ENCODE assay signal across 17 mouse cellular contexts in the genomic region with DNA sequence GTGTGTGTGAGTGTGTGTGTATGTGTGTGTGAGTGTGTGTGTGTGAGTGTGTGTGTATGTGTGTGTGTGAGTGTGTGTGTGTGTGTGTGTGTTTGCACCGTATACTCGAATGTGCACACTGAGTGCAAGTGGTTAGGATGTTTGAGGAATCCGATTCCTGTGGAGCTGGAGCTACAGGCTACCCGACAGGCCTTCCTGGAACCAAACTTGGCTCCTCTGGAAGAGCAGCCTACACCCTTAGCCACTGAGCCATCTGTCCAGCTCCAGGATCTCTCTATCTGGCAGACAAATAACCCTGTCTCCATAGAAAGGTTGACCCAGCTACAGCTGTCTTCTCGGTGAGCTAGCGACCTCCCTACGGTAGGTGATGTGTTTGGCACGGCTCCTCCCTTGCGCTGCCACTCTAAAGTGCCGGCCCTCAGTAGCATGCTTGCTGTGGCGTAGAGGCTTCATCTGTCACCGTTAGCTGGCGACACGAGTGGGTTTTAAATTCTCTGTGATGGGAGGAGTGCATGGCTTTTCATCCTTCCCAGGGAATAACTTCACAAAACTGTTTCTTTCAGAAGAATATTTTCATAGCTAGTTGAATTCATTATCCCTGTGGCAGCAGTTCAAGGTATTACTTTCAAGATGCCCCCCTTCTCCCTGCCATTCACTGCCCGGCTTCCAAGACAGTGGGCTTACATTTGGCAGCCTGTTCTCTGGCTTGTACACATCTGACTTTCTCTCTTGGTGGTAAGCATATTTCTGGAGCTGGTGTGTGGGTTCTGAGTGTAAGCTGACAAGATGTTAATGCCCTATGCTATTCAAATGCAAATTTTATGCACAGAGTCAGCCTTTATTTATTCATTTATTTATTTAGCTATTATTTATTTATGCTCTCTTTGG.
DNase-seq lines count a peak whose midpoint lies in the region.
"Had no signal": no experiment of that assay in that cellular context is flagged by ENCODE, and none has a peak within 500 bp of the region (broad histone marks: within the 10 kb centered on the region; RNA-seq: fewer than 3 reads in every experiment).

No protein-coding gene starts in this region.

- intact Hi-C loops in left cerebral cortex, postnatal 4 days (cut with DNase I): no loop called here

- DNase-seq in cerebellum, postnatal 10 days: peak; percentile 62 to 78
- DNase-seq in cerebellum, postnatal 36 days: no peak
- peak; percentile 17 to 36 for DNase-seq in frontal cortex, postnatal 36 days (ENCODE audit: low spot score in 2 of 2)
- no peak for DNase-seq in frontal cortex, postnatal 25 days (ENCODE audit: low spot score in 2 of 2)
- DNase-seq in left cerebral cortex, postnatal 4 days: peak; percentile 61
- DNase-seq in left cerebral cortex, adult 11 months (ENCODE audit: low spot score): no peak
- DNase-seq in retina, embryonic 14.5 days (ENCODE audit: low spot score): no peak
- DNase-seq: adrenal gland, adult 8-10 months; cerebellum, adult 18-20 months; gastrocnemius, adult 2 months; heart, postnatal 4 days; kidney, postnatal 36 days; layer of hippocampus, adult 9-11 months; lung, adult 18-20 months; lung, postnatal 14 days; right cerebral cortex, adult 18-20 months; thymus, postnatal 14 days had no signal

Comparison
In these comparisons a context has a peak if more than half of its experiments do, and no peak if none do; other contexts are left out.
1. DNase-seq: peak in cerebellum, postnatal 10 days (2 of 2), frontal cortex, postnatal 36 days (2 of 2) and left cerebral cortex, postnatal 4 days (single experiment); none in cerebellum, postnatal 36 days (0 of 2), frontal cortex, postnatal 25 days (0 of 2), left cerebral cortex, adult 11 months (single experiment) and retina, embryonic 14.5 days (single experiment).